Mouse (Mus musculus) urinary bladder, postnatal 25 days (tissue): ENCODE data around the gene Ntpcr.
A peak's percentile ranks its signal among the peaks of the same experiment; 100 is the strongest.

ENCODE experiments used
- DNase-seq: peaks from one replicate; pipeline ENCODE4 v3.0.0; 2022; ENCODE audit warnings: low spot score

The Ntpcr gene

GRCm38 (mm10) chr8:125725037-125725820 is 4.5 kb upstream of the Ntpcr start:
- no peak for DNase-seq

- no peak for DNase-seq
Measured at GRCm38 (mm10) chr8:125726143-125726542, 3.6 kb upstream of the Ntpcr start.

DNA sequence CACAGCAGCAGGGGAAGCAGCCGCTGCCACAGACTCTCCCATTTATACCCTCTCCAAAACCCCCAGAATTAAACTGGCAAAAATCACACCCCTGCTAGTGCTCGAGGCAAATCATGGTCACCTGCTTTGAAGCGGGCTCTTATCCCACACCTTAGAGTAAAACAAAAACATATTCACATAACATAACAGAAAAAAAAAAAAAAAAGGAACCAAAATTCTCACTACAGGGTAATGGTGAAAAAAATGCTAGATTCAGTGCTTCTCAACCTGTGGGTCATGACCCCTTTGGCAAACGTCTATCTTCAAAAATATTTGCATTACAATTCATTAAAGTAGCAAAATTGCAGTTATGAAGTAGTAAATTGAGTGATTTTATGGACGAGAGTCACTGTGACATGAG is 2.8 kb upstream of the Ntpcr start:
- no peak for DNase-seq

GRCm38 (mm10) chr8:125727797-125728196 is 2.0 kb upstream of the Ntpcr start:
- no peak for DNase-seq

- peak; percentile 92 for DNase-seq
Measured at GRCm38 (mm10) chr8:125733964-125734956, 4.5 kb downstream of the Ntpcr start.

- no peak for DNase-seq
Measured at GRCm38 (mm10) chr8:125738956-125739355, 9.2 kb downstream of the Ntpcr start.

DNA sequence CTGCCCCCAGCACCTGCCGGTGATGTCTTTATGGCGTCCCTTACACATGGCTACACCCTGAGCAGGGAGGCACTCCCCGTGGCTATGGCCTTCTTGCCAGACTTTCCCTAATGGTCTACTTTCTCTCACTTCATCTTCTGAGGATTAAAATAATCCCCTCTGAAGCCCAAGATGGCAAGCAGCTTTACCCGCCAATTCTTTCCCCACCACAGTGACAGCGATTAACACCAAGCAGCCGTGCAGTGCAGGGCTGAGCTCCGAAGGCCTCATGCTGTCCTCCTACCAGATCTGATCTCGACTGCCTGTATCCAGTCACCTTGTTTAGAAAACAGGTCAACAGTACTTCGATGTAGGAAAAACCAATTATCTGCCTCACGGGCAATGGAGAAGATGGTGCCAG is 10.9 kb downstream of the Ntpcr start:
- DNase-seq: no peak

DNA sequence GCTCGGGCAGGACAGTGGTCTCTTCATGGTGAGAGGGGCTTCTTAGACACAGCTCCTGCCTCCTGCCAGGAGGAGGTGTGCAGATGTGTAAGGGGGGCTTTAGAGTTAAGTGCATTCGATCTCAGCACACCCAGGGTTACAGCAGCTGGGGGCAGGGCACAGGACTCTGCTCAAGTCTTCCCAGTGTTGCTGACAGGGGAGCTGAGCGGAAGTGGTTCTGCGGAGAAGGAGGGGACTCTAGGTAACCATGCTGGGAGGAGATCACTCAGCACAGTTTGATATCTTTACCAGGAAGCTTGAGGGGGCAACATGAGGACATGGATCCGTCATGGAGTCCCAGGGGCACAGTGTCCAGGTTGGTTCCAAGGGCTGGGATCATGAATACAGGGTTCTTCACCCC is 11.6 kb downstream of the Ntpcr start:
- DNase-seq: no peak

- DNase-seq: no peak
Measured at GRCm38 (mm10) chr8:125741855-125742254, 12.1 kb downstream of the Ntpcr start.

- DNase-seq: no peak
Measured at GRCm38 (mm10) chr8:125742406-125742805, 12.6 kb downstream of the Ntpcr start.

- no peak for DNase-seq
Measured at GRCm38 (mm10) chr8:125744914-125745576, 15.3 kb downstream of the Ntpcr start.

GRCm38 (mm10) chr8:125747390-125747789 is 17.6 kb downstream of the Ntpcr start:
- no peak for DNase-seq

DNA sequence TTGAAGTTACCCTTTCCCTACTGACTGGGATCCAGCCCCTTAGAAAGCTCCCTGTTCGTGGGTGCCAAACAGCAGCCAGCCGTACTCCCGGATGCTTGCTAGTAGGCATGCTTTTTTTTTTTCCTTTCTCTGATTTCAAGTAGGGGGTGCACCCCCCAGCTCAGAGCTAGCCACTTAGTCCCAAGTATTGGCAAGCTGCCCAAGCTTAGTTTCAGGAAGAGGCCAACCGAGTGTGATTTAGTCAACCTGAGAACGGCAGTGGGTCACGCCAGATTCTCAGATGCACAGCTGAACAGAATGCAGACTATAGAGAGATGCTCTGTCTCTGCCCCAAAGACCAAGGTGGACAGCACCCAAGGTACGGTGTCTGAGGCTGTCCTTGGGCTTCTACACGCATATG is 21.1 kb downstream of the Ntpcr start:
- no peak for DNase-seq

DNA sequence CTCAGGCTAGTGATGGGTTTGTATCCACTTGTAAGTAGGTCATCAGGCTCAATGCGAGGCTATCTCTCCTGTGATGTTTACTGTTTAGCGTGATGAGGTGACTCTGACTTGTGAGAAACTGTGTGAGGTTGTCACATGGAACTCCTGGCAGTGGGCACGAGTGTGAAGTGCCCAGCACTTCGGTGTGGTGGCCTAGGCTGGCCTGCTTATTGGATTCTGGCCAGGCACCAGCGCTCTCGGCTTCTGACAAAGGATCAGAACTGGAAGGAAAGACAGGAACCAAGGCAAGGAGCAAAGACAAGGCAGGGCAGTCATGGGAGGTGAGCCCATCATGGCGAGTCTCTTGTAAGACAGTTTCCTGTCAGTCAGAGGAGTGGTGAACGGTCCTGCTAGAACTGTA is 26.1 kb downstream of the Ntpcr start:
- no peak for DNase-seq

- DNase-seq: no peak
Measured at GRCm38 (mm10) chr8:125756391-125757105, 26.8 kb downstream of the Ntpcr start.

GRCm38 (mm10) chr8:125757106-125757496 is 27.3 kb downstream of the Ntpcr start:
- DNase-seq: no peak

DNA sequence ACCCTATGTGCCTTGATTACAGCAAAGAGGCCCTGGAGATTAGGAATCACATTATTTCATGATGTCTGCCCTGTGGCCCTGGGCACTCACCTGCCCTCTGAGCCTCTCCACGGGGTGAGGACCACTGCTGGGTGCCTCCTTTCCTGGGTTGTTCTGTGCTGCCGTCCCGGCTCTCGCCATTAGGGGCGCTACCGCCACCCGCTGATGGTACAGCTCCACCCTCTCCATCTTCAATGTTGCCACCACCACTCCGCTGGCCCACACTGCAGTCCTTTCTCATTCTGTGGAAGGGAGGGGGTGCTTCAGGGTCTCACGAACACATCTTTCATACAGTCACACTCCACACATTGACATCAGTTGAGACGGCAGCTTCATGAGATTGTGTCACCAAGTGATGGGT is 29.3 kb downstream of the Ntpcr start:
- no peak for DNase-seq

DNA sequence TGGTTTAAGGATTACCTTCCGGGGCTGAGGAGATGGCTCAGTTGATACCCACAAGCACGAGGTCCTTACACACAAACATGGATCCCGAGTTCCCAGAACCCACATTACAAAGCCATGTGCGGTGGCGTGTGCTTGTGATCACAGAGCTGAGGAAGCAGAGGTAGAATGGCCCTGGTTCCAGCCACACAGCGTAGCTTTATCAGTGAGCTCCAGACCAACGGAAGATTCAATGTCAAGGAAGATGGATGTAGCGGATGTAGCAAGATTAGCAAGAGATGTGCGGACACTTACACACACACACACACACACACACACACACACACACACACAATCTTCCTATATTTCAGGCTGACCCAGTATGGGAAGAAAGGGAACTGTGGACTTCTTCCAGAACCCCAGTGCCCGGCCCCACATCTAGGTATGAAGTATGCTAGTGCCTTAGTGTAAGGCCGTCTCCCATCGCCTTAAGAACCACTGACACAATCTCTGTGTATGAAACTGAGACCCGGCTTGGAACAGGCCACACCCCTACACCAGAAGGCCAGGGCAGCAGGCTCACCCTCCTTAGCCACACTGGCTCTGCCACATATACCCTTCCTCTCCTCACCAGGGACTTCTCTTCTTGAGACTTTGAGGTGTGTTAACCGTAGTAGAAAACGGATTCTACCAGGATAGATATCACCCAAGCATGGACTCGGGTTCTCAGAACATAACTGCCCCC is 33.5 kb downstream of the Ntpcr start:
- DNase-seq: no peak

GRCm38 (mm10) chr8:125768079-125768478 is 38.3 kb downstream of the Ntpcr start:
- no peak for DNase-seq

DNA sequence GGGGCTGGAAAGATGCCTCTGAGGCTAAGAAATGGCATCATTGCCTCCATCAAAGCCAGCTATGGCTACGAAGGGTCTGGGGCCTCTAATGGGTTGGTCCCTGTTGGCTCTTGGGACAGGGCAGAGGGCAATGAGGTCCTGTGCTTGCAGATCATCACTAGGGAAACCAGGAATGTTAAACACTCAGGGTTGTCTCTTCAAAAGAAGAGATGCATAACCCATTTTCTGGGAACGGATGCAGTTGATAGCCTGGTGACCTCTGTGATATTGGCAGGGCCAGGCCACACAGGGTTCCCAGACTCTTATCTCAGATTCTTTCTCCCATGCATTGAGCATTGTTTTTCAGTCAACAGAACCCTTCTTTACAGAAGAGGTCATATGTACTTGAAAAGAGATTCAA is 42.5 kb downstream of the Ntpcr start:
- DNase-seq: no peak

DNA sequence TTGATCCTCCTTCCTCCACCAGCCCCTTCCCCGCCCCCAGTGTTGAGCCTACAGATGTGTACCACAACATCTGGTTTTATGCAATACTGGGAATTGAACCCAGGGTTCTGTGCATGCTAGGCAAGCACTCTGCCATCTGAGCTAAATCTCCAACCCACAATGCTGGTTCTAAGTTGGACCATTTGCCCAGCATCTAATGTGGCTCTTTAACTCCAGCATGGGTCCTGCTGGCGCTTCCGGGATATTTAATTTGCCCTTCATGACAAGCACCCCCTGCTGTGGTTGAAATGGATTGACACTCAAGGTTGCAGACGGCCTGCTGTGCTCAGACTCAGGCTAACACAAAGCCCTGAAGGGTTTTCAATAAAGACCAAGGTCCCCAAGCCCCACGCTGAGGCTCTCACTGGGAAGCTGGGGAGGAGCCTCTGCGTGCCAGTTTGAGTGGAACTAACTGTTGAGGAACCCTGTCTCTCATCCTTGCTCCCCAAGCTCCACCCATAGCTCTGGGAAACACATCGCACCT is 43.6 kb downstream of the Ntpcr start:
- DNase-seq: no peak
